7 mouse cellular contexts compared by ENCODE assay signal in the genomic region with DNA sequence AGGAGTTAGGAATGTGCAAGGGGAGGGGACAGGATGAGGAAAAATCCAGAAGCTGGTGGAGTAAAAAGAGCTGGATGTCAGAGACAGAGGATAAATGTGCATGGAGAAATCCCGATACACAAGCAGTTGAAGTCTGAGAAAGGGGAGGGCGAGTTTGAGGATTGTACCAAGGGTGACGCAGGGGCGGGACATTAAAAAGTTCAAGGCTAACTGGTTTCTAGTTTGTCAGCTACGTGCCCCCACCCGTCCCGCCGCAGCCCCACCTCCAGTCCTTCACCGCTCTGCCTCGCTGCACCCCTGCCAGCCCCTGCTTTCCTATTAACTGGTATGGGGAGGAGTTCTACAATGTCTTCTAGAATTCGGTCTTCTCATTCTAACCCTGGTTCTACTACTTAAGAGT. TPM values are rescaled to one million over a fixed set of nuclear protein-coding genes. Genes with fewer than 3 reads are reported as not detected.
DNase-seq lines count a peak whose midpoint lies in the region; ATAC-seq and TF ChIP-seq lines count a peak whose summit lies in the region.

No protein-coding gene starts in this region.

- H3K9me3 ChIP-seq in G1E (replicated peaks): no peaks in the 10 kb centered on the region
- no peaks in the 10 kb centered on the region for H3K9me3 ChIP-seq in kidney, embryonic 14.5 days (ENCODE audit: control insufficient read depth, low read length)

- H3K79me2 ChIP-seq in C2C12 (ENCODE audit: control insufficient read depth, insufficient read depth): peaks cover 40% of the 10 kb centered on the region

- H3K79me3 ChIP-seq in C2C12 (ENCODE audit: low read depth): peaks cover 26% of the 10 kb centered on the region

- TF ChIP-seq CTCF in C2C12 (IDR thresholded peaks at IDR 0.05; ENCODE audit: control insufficient read depth, insufficient read depth, insufficient read length) (no peak), G1E (IDR thresholded peaks at IDR 0.05; ENCODE audit: low read depth, low read length) (no peak)

- WGBS in kidney, embryonic 14.5 days: under 1% methylated on average over 11 of the region's 11 CpGs

- H3K4me2 ChIP-seq in kidney, embryonic 14.5 days (replicated peaks; ENCODE audit: low read depth, low read length): peak overlapping the region; percentile 84

- ATAC-seq in G1E (ENCODE audit: extremely low read depth, insufficient number of reproducible peaks, low FRiP score, poor library complexity, severe bottlenecking): 0 out of 2 replicates have a peak, but pooled peaks have one; percentile 9
- peak; percentile 62 for ATAC-seq in erythroid progenitor cell, adult 5-6 weeks (replicated peaks; ENCODE audit: low FRiP score, poor library complexity, severe bottlenecking)
- peak; percentile 38 for ATAC-seq in kidney, embryonic 14.5 days (ENCODE audit: low FRiP score, low TSS enrichment)

- intact Hi-C loops in gastrocnemius, postnatal 36 days (cut with DNase I): no loop called here

- H3K27me3 ChIP-seq in C2C12 (ENCODE audit: control insufficient read depth, insufficient read depth, insufficient read length) (peaks cover 1% of the 10 kb centered on the region), G1E (ENCODE audit: insufficient read depth, low read length) (no peaks in the 10 kb centered on the region)
- H3K27me3 ChIP-seq in kidney, embryonic 14.5 days (ENCODE audit: control insufficient read depth, insufficient read depth, low read length): no peaks in the 10 kb centered on the region

- H3K9ac ChIP-seq in kidney, embryonic 14.5 days (ENCODE audit: low read depth, low read length): peak overlapping the region; percentile 54

- H3K27ac ChIP-seq in kidney, embryonic 14.5 days (ENCODE audit: low read depth, low read length): peak overlapping the region; percentile 60; the same call in 1 of the 2 replicates

- H3K36me3 ChIP-seq in C2C12 (ENCODE audit: control insufficient read depth, insufficient read depth): peaks cover 36% of the 10 kb centered on the region
- H3K36me3 ChIP-seq in G1E (replicated peaks): peaks cover 52% of the 10 kb centered on the region
- H3K36me3 ChIP-seq in kidney, embryonic 14.5 days (ENCODE audit: control insufficient read depth, insufficient read depth, low read length): peaks cover 37% of the 10 kb centered on the region

- H3ac ChIP-seq in C2C12 (ENCODE audit: control insufficient read depth, insufficient read length, low read depth): peak overlapping the region; percentile 87

- H3K4me3 ChIP-seq in C2C12 (ENCODE audit: insufficient read depth, poor library complexity, severe bottlenecking): peak overlapping the region; percentile 64
- H3K4me3 ChIP-seq in G1E (ENCODE audit: low read depth, low read length): peak overlapping the region; percentile 77
- H3K4me3 ChIP-seq in kidney, embryonic 14.5 days (ENCODE audit: low read length): peak overlapping the region; percentile 57

- peak; percentile 60 for DNase-seq in G1E (ENCODE audit: low spot score)
- peak; percentile 16 for DNase-seq in lung, postnatal 25 days (ENCODE audit: low spot score)
- DNase-seq in testis, postnatal 10 days (ENCODE audit: low spot score): peak; percentile 65
- DNase-seq in gastrocnemius, postnatal 36 days: no peak

- H3K4me1 ChIP-seq in G1E (ENCODE audit: insufficient read depth, low read depth, low read length): peaks cover 32% of the 10 kb centered on the region
- peaks cover 4% of the 10 kb centered on the region; the same call in 1 of the 2 replicates for H3K4me1 ChIP-seq in kidney, embryonic 14.5 days (ENCODE audit: control insufficient read depth, insufficient read depth, low read length)

TF ChIP-seq in C2C12, 6 proteins besides CTCF, POLR2A, EP300 and RAD21:
- no peak for TF ChIP-seq MYOG (IDR thresholded peaks at IDR 0.05; ENCODE audit: control insufficient read depth, extremely low read depth, insufficient read length)
- TF ChIP-seq MYOD1 (IDR thresholded peaks at IDR 0.05; ENCODE audit: control insufficient read depth, insufficient read length, low read depth): no peak
- TF ChIP-seq CEBPB (IDR thresholded peaks at IDR 0.05; ENCODE audit: low read depth): no peak
- no peak for TF ChIP-seq FOSL1 (IDR thresholded peaks at IDR 0.05; ENCODE audit: insufficient read depth, low read length, poor library complexity, severe bottlenecking)
- TF ChIP-seq USF1 (IDR thresholded peaks at IDR 0.05; ENCODE audit: low read depth): no peak
- TF ChIP-seq MAX (IDR thresholded peaks at IDR 0.05): no peak

RNA-seq across cellular contexts. Expression of a gene that starts 0.4 kb away (rescaled TPM):
- polyA plus RNA-seq in C2C12 (2012; fragmentation: generic; extraction: Trizol) (396 TPM), G1E (2012) (35.9 and 44.0 TPM in 2 replicates)
- total RNA-seq in G1E (2014; fragmentation: Nextera tagmentation) (46.6 and 50.0 TPM in 2 replicates), G1E (2017) (111 and 115 TPM in 2 replicates)
- 12.3 and 17.6 TPM in 2 replicates for total RNA-seq in erythroid progenitor cell, adult 5-6 weeks (2015; ENCODE audit: low replicate concordance)
- 7.7 and 42.9 TPM in 2 replicates for total RNA-seq in erythroid progenitor cell, adult 5-6 weeks (2017; ENCODE audit: low replicate concordance)
- 261 and 268 TPM in 2 replicates for polyA plus RNA-seq in kidney, embryonic 14.5 days (2014; fragmentation: Nextera tagmentation; extraction: Ambion mirVana)
- 100 to 1,000 TPM; 166 to 175 TPM for total RNA-seq in gastrocnemius, postnatal 36 days (2021)

RNA-seq across cellular contexts. Expression of a gene that starts 45.3 kb away (rescaled TPM):
- 4.8 TPM for polyA plus RNA-seq in C2C12 (2012; fragmentation: generic; extraction: Trizol)
- 259 and 261 TPM in 2 replicates for total RNA-seq in G1E (2014; fragmentation: Nextera tagmentation)
- 46.4 and 57.0 TPM in 2 replicates for total RNA-seq in G1E (2017)
- 177 and 180 TPM in 2 replicates for polyA plus RNA-seq in G1E (2012)
- 12.3 and 22.6 TPM in 2 replicates for total RNA-seq in erythroid progenitor cell, adult 5-6 weeks (2015; ENCODE audit: low replicate concordance)
- total RNA-seq in erythroid progenitor cell, adult 5-6 weeks (2017; ENCODE audit: low replicate concordance): 9.0 and 23.0 TPM in 2 replicates
- polyA plus RNA-seq in kidney, embryonic 14.5 days (2014; fragmentation: Nextera tagmentation; extraction: Ambion mirVana): 13.5 and 13.8 TPM in 2 replicates
- 10 to 100 TPM; 83.7 to 86.6 TPM for total RNA-seq in gastrocnemius, postnatal 36 days (2021)

RNA-seq across cellular contexts. Expression of a gene that starts 56.2 kb away (rescaled TPM):
- polyA plus RNA-seq in C2C12 (2012; fragmentation: generic; extraction: Trizol): 0.02 TPM
- 28.1 and 30.8 TPM in 2 replicates for total RNA-seq in G1E (2014; fragmentation: Nextera tagmentation)
- 8.5 and 9.0 TPM in 2 replicates for total RNA-seq in G1E (2017)
- 0.02 TPM in 1 of 2 replicates, not detected in the other for polyA plus RNA-seq in G1E (2012)
- 0.42 and 1.8 TPM in 2 replicates for total RNA-seq in erythroid progenitor cell, adult 5-6 weeks (2015; ENCODE audit: low replicate concordance)
- 0.61 and 2.6 TPM in 2 replicates for total RNA-seq in erythroid progenitor cell, adult 5-6 weeks (2017; ENCODE audit: low replicate concordance)
- 1.5 and 1.6 TPM in 2 replicates for polyA plus RNA-seq in kidney, embryonic 14.5 days (2014; fragmentation: Nextera tagmentation; extraction: Ambion mirVana)
- under 1 TPM; 0.56 to 0.57 TPM for total RNA-seq in gastrocnemius, postnatal 36 days (2021)

Comparison
In these comparisons a context has a peak if more than half of its experiments do, and no peak if none do; other contexts are left out.
1. ATAC-seq: peak in every context shown above with its lines; median percentile 62 in erythroid progenitor cell, adult 5-6 weeks; 38 in kidney, embryonic 14.5 days; 9 in G1E.
2. DNase-seq: peak in G1E (single experiment), lung, postnatal 25 days (single experiment) and testis, postnatal 10 days (single experiment); none in gastrocnemius, postnatal 36 days (0 of 2).
3. Peak in every context shown above with its lines, with median percentiles within 50 percentile points of each other: H3K4me3 ChIP-seq.